Mouse (Mus musculus) lung, postnatal 0 days (tissue): ENCODE measurements at regions not wholly inside any gene's neighbourhood (a gene's known extent, or its start where the extent isn't known, plus 50 kb on each side); places are given as distances from the start of the nearest gene placed in this dataset.

Experiments
- CTCF ChIP-seq: IDR thresholded peaks from 2 replicates; pipeline ENCODE4 v1.5.1; 2016; ENCODE audit warnings: antibody characterized with exemption, mild to moderate bottlenecking
- EP300 ChIP-seq: IDR thresholded peaks from 2 replicates; pipeline ENCODE4 v1.6.1; 2016; ENCODE audit warnings: antibody characterized with exemption, mild to moderate bottlenecking, control low read depth

GRCm38 (mm10) chr13:118975519-118975918 is 305.9 kb downstream of the Fgf10 start:
- TF ChIP-seq EP300 (no peak), CTCF (no peak)
